Mouse (Mus musculus): Measurements from ENCODE around the gene Fam205a2.
"Not testable (repeated sequence)": the region's sequence is repeated elsewhere in the genome, so short reads cannot be mapped to it uniquely, and the experiment has no call there.

The Fam205a2 gene

DNA sequence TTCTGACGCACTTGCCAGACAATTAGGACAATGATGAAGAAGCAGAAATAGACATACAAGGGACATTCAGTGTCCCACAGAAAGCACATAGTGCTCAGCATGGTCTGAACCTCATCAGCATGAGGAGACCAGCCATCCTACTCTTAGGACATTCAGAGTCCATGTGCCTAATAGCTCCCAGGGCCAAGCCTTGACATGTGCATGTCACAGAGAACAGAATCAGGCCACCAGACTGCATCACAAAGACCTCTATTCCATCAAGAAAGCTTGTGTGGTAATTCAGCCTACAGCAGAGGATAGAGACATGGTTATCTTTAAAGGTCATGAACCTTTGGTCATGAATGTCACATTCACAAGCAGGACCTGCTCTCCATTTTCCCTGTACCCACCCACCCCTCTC is at the start of gene Fam205a2:
TSS of gene Fam205a2 (minus strand) at position 101 of the 400 bp plus-strand sequence.
- not testable (repeated sequence) for DNase-seq
